Mouse (Mus musculus) stomach, embryonic 14.5 days (tissue): ENCODE measurements around the gene Sgo2a. TPM values are rescaled to one million over a fixed set of nuclear protein-coding genes. Genes with fewer than 3 reads are reported as not detected.
"Not testable (repeated sequence)": the region's sequence is repeated elsewhere in the genome, so short reads cannot be mapped to it uniquely, and the experiment has no call there.

Experiments used
- ATAC-seq: fragments of 200-750 bp; cut with Nextera tagmentation; 2 replicates; pipeline ENCODE4 v1.8.0; 2017; ENCODE audit warnings: low read depth, moderate TSS enrichment; ENCODE audit not compliant: insufficient number of reproducible peaks, insufficient read depth, low FRiP score
- H3K27ac ChIP-seq: fragments of 300-500 bp; sonication (generic); 2 replicates; pipeline ENCODE4 v1.5.1; 2014; ENCODE audit warnings: mild to moderate bottlenecking, low read length, moderate library complexity, mixed read lengths
- H3K27me3 ChIP-seq: fragments of 300-500 bp; sonication (generic); 2 replicates; pipeline ENCODE4 v1.6.1; 2014; ENCODE audit warnings: low read length, control low read depth, mixed read lengths; ENCODE audit not compliant: control insufficient read depth, insufficient read depth
- H3K36me3 ChIP-seq: fragments of 300-500 bp; sonication (generic); 2 replicates; pipeline ENCODE4 v1.6.1; 2014; ENCODE audit warnings: mild to moderate bottlenecking, control low read depth, low read length, moderate library complexity, mixed read lengths; ENCODE audit not compliant: control insufficient read depth, insufficient read depth
- H3K4me1 ChIP-seq: fragments of 300-500 bp; sonication (generic); 2 replicates; pipeline ENCODE4 v1.6.1; 2014; ENCODE audit warnings: low read length, control low read depth, mixed read lengths; ENCODE audit not compliant: control insufficient read depth, insufficient read depth
- H3K4me2 ChIP-seq: fragments of 300-500 bp; sonication (generic); replicated peaks from 2 replicates; pipeline ENCODE4 v1.6.1; 2014; ENCODE audit warnings: low read depth, low read length, control low read depth
- H3K4me3 ChIP-seq: fragments of 300-500 bp; sonication (generic); 2 replicates; pipeline ENCODE4 v1.5.1; 2014; ENCODE audit warnings: low read depth, low read length, control low read depth
- H3K9ac ChIP-seq: fragments of 300-500 bp; sonication (generic); replicated peaks from 2 replicates; pipeline ENCODE4 v1.6.1; 2014; ENCODE audit warnings: low read depth, mild to moderate bottlenecking, control low read depth, low read length, moderate library complexity, mixed read lengths
- H3K9me3 ChIP-seq: fragments of 300-500 bp; sonication (generic); 2 replicates; pipeline ENCODE4 v1.6.1; 2016; ENCODE audit warnings: low read depth, low read length, control low read depth; ENCODE audit not compliant: control insufficient read depth
- WGBS: fragments of 180-500 bp; shearing (Covaris S2); extraction: QIAGEN DNeasy Blood & Tissue Kit; methylation state at CpG from one replicate; pipeline ENCODE4 v1.1.7; 2014; 5-methylcytosine and 5-hydroxymethylcytosine counted together
- polyA plus RNA-seq: library from polyadenylated mRNA; unstranded; fragments of >200 nt; fragmentation: Nextera tagmentation; extraction: Ambion mirVana; gene quantifications from 2 replicates; pipeline ENCODE4 v1.2.1, GENCODE M21; 2014

The Sgo2a gene
- polyA plus RNA-seq, 1 experiment from 2014 or later: 20.4 TPM

GRCm38 (mm10) chr1:58018856-58019255 is 23.1 kb downstream of the Sgo2a start, which contains the start of gene Kctd18:
TSS of gene Kctd18 (minus strand) at chr1:58018956.
- H3K36me3 ChIP-seq: peaks cover 42% of the 10 kb centered on the region

GRCm38 (mm10) chr1:58027707-58028106 is 31.9 kb downstream of the Sgo2a start:
- Histone ChIP-seq H3K27me3 (no peaks in the 10 kb centered on the region), H3K27ac (no peak overlapping the region), H3K4me3 (no peak overlapping the region), H3K36me3 (peaks cover 15% of the 10 kb centered on the region), H3K4me2 (no peak overlapping the region), H3K4me1 (no peaks in the 10 kb centered on the region), H3K9me3 (no peaks in the 10 kb centered on the region), H3K9ac (no peak overlapping the region)
- WGBS: 74% methylated on average over 7 of the region's 7 CpGs
- ATAC-seq: no peak

More at GRCm38 (mm10) chr1:58018856-58019255, 23.1 kb downstream of the Sgo2a start, which contains the start of gene Kctd18:
- H3K9me3 ChIP-seq: no peaks in the 10 kb centered on the region
- H3K4me2 ChIP-seq: no peak within 1 kb of the TSS
- H3K27ac ChIP-seq: no peak within 1 kb of the TSS
- ATAC-seq: no peak
- H3K4me3 ChIP-seq: no peak within 1 kb of the TSS
- H3K9ac ChIP-seq: no peak within 1 kb of the TSS
- H3K27me3 ChIP-seq: no peaks in the 10 kb centered on the region
- H3K4me1 ChIP-seq: no peaks in the 10 kb centered on the region
- 94% methylated on average over 7 of the region's 7 CpGs for WGBS

DNA sequence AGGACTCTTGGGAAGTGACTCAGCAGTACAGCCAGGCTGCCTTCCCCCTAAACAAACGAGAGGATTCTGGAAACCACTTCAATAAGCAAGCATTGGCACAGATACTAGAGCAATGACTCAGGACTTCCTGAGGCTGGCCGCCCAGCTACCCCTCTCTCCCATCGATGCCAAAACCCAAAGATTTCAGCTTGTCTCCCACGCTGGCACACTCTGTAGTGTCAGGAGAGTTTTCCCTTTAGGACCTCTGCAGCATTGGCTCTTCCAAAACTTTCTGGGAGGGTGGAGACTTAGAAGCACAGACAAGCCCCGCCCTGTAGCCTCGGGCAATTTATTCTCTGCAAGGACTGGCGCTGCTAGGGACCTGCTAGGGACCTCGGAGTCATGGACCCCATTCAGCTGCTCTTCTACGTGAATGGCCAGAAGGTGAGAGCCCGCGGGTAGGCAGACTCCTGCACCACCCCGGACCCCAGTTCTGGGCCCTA is 33.9 kb downstream of the Sgo2a start, which contains the start of gene Aox1:
Aox1 (plus strand) TSS at position 296 of the 482 bp plus-strand sequence.
- Histone ChIP-seq H3K4me3 (peak within 1 kb of the TSS; percentile 11; the same call in 1 of the 2 replicates), H3K4me2 (peak within 1 kb of the TSS; percentile 40), H3K9me3 (no peaks in the 10 kb centered on the region), H3K4me1 (no peaks in the 10 kb centered on the region), H3K9ac (no peak within 1 kb of the TSS), H3K27ac (no peak within 1 kb of the TSS), H3K36me3 (peaks cover under 1% of the 10 kb centered on the region; the same call in 1 of the 2 replicates), H3K27me3 (no peaks in the 10 kb centered on the region)
- ATAC-seq: peak; percentile 46
- 8% methylated on average over 12 of the region's 12 CpGs for WGBS

DNA sequence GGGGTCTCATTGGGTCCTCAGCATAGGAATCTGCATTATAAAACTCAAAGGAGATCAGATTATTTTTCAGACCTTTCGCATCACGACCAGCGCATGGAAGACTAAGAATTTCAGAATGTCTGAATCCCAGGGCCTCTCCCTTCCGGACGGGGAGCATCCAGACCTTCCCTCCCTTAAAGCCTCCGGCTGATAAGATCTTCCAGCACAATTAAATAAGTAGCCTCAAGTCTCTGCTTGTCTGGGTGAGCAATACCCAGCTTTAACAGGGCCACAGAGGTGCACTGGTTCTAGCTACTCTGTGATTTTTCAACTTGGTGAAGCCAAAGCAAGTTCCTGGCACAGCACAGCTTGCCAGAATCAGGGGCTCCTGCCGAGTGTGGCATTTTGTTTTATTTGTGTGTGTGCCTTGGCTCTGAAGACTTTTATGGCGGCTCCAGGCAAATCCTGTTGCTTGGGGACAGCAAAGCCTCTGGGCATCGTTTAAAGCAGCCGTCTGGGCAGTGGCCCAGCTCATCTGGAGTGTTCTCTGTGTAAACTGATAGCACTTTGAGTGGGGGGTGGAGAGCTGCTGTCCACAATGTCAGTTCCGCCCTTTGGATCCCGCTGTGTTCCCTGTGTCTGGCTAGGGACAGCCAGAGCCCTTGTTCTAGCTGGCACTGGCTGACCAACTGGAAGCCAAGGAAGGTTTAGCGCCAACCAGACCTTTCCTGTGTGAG is 34.5 kb downstream of the Sgo2a start:
- Histone ChIP-seq H3K4me2 (peak overlapping the region; percentile 40), H3K27me3 (no peaks in the 10 kb centered on the region), H3K27ac (no peak overlapping the region), H3K9ac (no peak overlapping the region), H3K4me1 (no peaks in the 10 kb centered on the region), H3K4me3 (peak overlapping the region; percentile 11; the same call in 1 of the 2 replicates), H3K9me3 (no peaks in the 10 kb centered on the region), H3K36me3 (no peaks in the 10 kb centered on the region)
- 35% methylated on average over 13 of the region's 13 CpGs for WGBS
- ATAC-seq: no peak

DNA sequence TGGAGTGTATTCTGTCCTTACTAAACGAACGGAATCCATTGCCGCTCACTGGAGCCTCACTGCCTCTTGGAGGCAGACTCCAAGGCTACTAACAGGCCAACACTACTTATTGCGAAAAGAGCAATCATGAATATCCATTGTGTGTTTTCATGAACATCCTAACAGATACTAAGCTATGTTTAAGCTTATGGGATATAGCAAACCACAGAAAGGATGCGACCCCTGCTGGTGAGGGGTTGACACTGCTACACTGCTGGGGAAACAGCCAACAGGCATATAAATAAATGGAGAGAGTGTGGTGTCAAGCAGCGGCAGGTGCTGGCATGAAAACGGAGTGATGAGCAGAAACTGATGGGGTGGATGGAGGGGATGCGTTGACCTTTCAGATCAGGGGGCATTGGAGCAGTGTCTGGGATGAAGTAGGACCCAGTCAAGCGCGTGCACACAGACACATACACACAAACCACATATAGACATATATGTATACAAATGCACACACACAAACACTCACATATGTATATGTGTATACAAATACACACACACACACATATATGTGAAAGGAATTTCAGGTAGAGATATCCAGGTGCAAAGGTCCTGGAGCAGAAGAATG is 35.5 kb downstream of the Sgo2a start:
- Histone ChIP-seq H3K27ac (no peak overlapping the region), H3K27me3 (no peaks in the 10 kb centered on the region), H3K36me3 (no peaks in the 10 kb centered on the region), H3K9ac (no peak overlapping the region), H3K4me1 (no peaks in the 10 kb centered on the region), H3K4me3 (no peak overlapping the region), H3K9me3 (no peaks in the 10 kb centered on the region), H3K4me2 (no peak overlapping the region)
- WGBS: 64% methylated on average over 10 of the region's 10 CpGs
- ATAC-seq: no peak; the same call in 1 of the 2 replicates

GRCm38 (mm10) chr1:58037306-58037705 is 41.5 kb downstream of the Sgo2a start:
- not testable (repeated sequence) for H3K4me3 ChIP-seq, H3K27ac ChIP-seq, H3K4me1 ChIP-seq, H3K36me3 ChIP-seq, H3K4me2 ChIP-seq, H3K9ac ChIP-seq, H3K9me3 ChIP-seq, H3K27me3 ChIP-seq, ATAC-seq
- whole genome bisulfite sequencing: 92% methylated on average over 9 of the region's 9 CpGs

- Histone ChIP-seq H3K9ac (no peak overlapping the region), H3K4me1 (no peaks in the 10 kb centered on the region), H3K9me3 (no peaks in the 10 kb centered on the region), H3K27ac (no peak overlapping the region), H3K4me3 (no peak overlapping the region), H3K36me3 (no peaks in the 10 kb centered on the region), H3K27me3 (no peaks in the 10 kb centered on the region), H3K4me2 (no peak overlapping the region)
- WGBS: 67% methylated on average over 3 of the region's 3 CpGs
- no peak for ATAC-seq
Observed at GRCm38 (mm10) chr1:58045076-58045475, 49.3 kb downstream of the Sgo2a start.

DNA sequence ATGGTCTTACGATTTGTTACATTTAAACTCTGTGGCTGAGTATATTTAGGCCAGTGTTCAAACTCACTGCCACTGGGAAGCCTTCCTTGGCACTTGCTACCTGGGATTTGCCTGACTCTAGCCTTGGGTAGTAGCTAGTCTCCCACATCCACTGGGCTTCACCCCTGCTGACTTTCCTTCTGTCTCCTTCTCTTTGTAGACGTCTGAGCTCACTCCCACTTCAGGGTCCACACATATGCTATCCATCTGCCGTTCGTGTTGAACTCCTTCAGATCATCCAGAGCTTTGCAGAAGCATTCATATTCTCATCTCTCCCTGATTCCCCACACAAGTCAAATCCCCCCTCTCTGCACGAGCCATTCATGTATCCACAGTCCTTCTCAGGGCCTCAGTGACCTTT is 49.8 kb downstream of the Sgo2a start:
- no peak overlapping the region for H3K27ac ChIP-seq
- H3K9ac ChIP-seq: no peak overlapping the region
- H3K4me2 ChIP-seq: no peak overlapping the region
- H3K4me3 ChIP-seq: no peak overlapping the region
- 67% methylated on average over 5 of the region's 5 CpGs for WGBS
- no peaks in the 10 kb centered on the region for H3K4me1 ChIP-seq
- H3K27me3 ChIP-seq: no peaks in the 10 kb centered on the region
- ATAC-seq: no peak
- no peaks in the 10 kb centered on the region for H3K9me3 ChIP-seq
- no peaks in the 10 kb centered on the region for H3K36me3 ChIP-seq
